Mouse (Mus musculus): ENCODE measurements around the gene Gm5538.

Gm5538 gene

GRCm38 (mm10) chr3:59729490-59729889, at the start of gene Gm5538:
Gene Gm5538, plus strand, starts transcription at chr3:59729790.
- DNase-seq: no peak

- no peak for DNase-seq
Measured at GRCm38 (mm10) chr3:59697391-59697790, 32.2 kb upstream of the Gm5538 start.

GRCm38 (mm10) chr3:59702614-59703110, 26.9 kb upstream of the Gm5538 start:
- DNase-seq: no peak

GRCm38 (mm10) chr3:59739866-59740265, 10.3 kb downstream of the Gm5538 start:
- DNase-seq: no peak

GRCm38 (mm10) chr3:59744181-59744580, 14.6 kb downstream of the Gm5538 start:
- DNase-seq: no peak

Data from lung, adult 18-20 months (tissue).